Mouse (Mus musculus): Measurements from ENCODE around the gene Lmo4. TPM values are rescaled to one million over a fixed set of nuclear protein-coding genes. Genes with fewer than 3 reads are reported as not detected.
A peak's percentile ranks its signal among the peaks of the same experiment; 100 is the strongest.

The Lmo4 gene
- polyA plus RNA-seq, 1 experiment from 2014 or later: 104 TPM

DNA sequence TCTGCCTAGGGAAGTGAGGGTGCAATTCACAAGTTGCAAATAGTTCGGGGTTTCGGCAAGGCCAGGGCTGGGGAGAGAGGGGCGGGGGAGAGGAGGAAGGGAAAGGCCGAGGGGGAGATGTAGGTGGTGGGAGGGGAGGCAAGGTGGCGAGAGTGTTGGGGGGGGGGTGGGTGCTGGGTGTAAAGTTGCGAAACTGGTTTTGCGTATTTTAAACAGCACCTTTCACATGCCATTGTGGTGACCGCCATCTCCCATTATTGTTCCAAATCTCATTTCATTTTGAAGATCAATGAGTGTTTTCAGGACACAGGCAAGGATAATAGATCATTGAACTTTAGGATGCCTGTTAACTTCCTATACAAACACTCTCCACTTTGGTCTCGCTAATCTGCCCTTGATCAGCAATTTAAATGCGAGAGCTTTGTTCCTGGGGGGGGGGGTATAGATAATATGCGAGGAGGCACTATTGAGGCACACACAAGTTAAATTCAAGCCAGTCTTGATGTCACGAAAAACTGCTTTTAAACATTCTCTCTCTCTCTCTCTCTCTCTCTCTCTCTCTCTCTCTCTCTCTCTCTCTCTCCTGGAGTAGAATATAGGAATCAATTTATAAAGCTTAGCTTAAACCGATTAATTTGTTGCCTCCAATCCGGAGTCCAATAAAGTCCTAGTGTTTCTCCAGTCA, 2.3 kb downstream of the Lmo4 start:
- peak; percentile 42 for DNase-seq (ENCODE audit: low spot score)
- H3K27me3 ChIP-seq (ENCODE audit: control insufficient read depth, insufficient read depth, low read length): no peaks in the 10 kb centered on the region
- 0% methylated on average over 14 of the region's 14 CpGs for WGBS

DNA sequence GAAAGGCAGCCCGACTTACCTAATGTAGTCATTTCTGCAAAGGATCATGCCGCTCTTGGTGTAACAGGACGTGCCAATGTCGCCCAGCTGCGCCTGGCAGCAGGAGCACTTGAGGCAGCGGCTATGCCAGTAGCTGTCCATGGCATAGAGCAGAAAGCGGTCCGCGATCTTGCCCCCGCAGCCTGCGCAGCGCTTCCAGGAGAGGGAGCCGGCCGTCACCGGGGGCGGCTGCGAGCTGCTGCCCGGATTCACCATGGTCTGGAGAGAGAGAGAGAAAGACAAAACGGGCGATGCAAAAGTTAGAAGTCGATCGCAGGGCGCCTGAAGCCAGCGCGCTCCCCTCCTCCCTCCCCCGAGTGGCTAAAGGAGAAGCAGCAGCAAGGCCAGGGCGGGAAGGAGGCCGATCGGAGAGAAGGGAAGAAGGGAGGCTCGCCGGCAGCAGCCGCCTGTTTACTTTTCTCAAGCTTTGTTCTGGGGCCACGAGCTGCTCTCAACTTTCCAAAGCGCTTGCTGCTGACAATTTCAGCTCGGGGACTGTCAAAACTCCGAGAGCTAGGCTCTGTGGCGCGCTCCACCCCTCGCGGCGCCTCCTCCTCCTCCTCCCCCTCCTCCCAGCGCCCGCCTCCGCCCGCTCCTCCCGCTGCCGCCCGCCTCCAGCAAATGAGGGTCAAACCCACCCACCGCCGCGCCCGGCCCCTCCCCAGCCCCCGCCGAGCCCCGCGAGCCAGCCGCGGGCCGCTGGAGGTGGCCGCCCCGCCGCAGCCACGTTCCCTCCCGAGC, 3.0 kb downstream of the Lmo4 start:
- DNase-seq (ENCODE audit: low spot score) (peak; percentile 90), ATAC-seq (replicated peaks; ENCODE audit: insufficient number of reproducible peaks, low FRiP score, low TSS enrichment, low read depth) (peak; percentile 34)
- H3K4me2 ChIP-seq (ENCODE audit: low read depth, low read length): peak overlapping the region; percentile 84

More for the DNA sequence above, 2.3 kb downstream of the Lmo4 start:
- H3K27ac ChIP-seq (replicated peaks; ENCODE audit: low read depth, low read length): peak overlapping the region; percentile 75
- no peaks in the 10 kb centered on the region; the same call in 1 of the 2 replicates for H3K4me1 ChIP-seq (ENCODE audit: control insufficient read depth, insufficient read depth, low read length)
- H3K9ac ChIP-seq (replicated peaks; ENCODE audit: low read length): peak overlapping the region; percentile 97
- ATAC-seq (replicated peaks; ENCODE audit: insufficient number of reproducible peaks, low FRiP score, low TSS enrichment, low read depth): no peak; the same call in 1 of the 2 replicates
- H3K36me3 ChIP-seq (replicated peaks; ENCODE audit: control insufficient read depth, insufficient read depth, low read depth, low read length): no peaks in the 10 kb centered on the region
- no peaks in the 10 kb centered on the region for H3K9me3 ChIP-seq (replicated peaks; ENCODE audit: control insufficient read depth, low read length)
- peak overlapping the region; percentile 84 for H3K4me2 ChIP-seq (ENCODE audit: low read depth, low read length)
- peak overlapping the region; percentile 92 for H3K4me3 ChIP-seq (ENCODE audit: low read depth, low read length)

DNA sequence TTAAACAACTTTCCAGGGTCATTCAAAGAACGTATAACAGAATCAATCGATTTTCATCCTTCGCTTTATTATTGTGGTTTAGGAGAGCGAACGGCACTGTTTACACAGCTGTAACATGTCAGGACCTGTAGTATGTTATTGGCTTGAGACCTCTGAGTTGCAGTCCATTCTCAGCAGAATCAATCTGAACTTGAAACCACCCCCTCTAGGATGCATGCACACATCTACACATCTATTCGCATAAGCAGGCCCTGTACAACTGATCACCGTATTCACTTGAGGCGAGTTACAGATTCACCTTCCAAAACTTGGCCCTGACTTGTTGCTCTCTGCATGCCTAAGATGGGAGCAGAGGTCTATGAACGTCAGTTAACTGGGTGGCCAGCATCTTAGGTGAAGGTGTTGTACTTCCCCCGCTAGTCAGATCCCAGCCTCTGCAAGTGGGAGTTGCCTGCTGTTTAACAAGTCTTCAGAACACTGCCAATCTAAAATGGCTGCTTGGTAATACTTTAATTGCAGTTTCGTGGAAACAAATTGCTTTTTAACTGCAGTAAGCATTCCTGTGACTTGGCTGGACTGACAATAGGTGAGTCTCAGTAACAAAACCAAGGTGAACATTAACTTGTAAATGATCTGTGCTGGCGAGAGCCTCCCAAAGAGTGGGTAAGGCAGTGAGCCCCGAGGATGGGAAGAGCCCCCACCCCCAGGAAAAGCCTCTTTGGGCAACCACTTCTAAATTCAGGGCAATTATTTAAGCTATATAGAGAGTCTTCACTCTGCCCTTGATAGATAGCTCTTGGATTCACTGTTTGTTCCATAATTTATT, 19.5 kb downstream of the Lmo4 start:
- Histone ChIP-seq H3K4me2 (ENCODE audit: low read depth, low read length) (no peak overlapping the region), H3K27ac (replicated peaks; ENCODE audit: low read depth, low read length) (no peak overlapping the region), H3K4me3 (ENCODE audit: low read depth, low read length) (no peak overlapping the region), H3K4me1 (ENCODE audit: control insufficient read depth, insufficient read depth, low read length) (no peaks in the 10 kb centered on the region), H3K36me3 (replicated peaks; ENCODE audit: control insufficient read depth, insufficient read depth, low read depth, low read length) (no peaks in the 10 kb centered on the region; the same call in 1 of the 2 replicates), H3K9me3 (replicated peaks; ENCODE audit: control insufficient read depth, low read length) (no peaks in the 10 kb centered on the region), H3K27me3 (ENCODE audit: control insufficient read depth, insufficient read depth, low read length) (no peaks in the 10 kb centered on the region), H3K9ac (replicated peaks; ENCODE audit: low read length) (no peak overlapping the region)
- 56% methylated on average over 13 of the region's 13 CpGs for WGBS
- peak; percentile 45; the same call in 1 of the 2 replicates for ATAC-seq (replicated peaks; ENCODE audit: insufficient number of reproducible peaks, low FRiP score, low TSS enrichment, low read depth)
- no peak for DNase-seq (ENCODE audit: low spot score)

More for the DNA sequence above, 3.0 kb downstream of the Lmo4 start:
- no peaks in the 10 kb centered on the region for H3K9me3 ChIP-seq (replicated peaks; ENCODE audit: control insufficient read depth, low read length)
- peak overlapping the region; percentile 75 for H3K27ac ChIP-seq (replicated peaks; ENCODE audit: low read depth, low read length)
- no peaks in the 10 kb centered on the region for H3K27me3 ChIP-seq (ENCODE audit: control insufficient read depth, insufficient read depth, low read length)
- no peaks in the 10 kb centered on the region for H3K36me3 ChIP-seq (replicated peaks; ENCODE audit: control insufficient read depth, insufficient read depth, low read depth, low read length)
- no peaks in the 10 kb centered on the region; the same call in 1 of the 2 replicates for H3K4me1 ChIP-seq (ENCODE audit: control insufficient read depth, insufficient read depth, low read length)
- H3K4me3 ChIP-seq (ENCODE audit: low read depth, low read length): peak overlapping the region; percentile 92
- under 1% methylated on average over 52 of the region's 64 CpGs for WGBS
- H3K9ac ChIP-seq (replicated peaks; ENCODE audit: low read length): peak overlapping the region; percentile 97

DNA sequence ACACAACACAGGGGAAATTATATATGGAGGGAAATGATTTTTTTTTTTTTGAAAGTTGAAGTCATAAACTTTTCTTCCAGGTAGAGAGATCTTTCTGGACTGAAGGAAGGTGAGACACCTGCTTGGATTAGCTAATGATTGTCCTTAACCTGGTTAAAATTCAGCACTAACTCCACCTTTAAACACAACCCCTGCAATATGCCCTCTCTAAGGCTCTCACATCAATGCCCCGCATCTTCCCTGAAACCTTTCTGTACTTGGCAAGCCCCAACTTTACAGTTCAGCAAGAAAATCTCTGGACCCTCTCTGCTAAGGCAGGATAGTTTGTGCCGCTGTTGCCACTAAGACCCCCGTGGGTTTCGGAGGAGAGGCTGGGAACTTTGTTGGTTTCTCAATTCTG, 20.1 kb downstream of the Lmo4 start:
- H3K9me3 ChIP-seq (replicated peaks; ENCODE audit: control insufficient read depth, low read length): no peaks in the 10 kb centered on the region
- 63% methylated on average over 4 of the region's 4 CpGs for WGBS
- H3K36me3 ChIP-seq (replicated peaks; ENCODE audit: control insufficient read depth, insufficient read depth, low read depth, low read length): no peaks in the 10 kb centered on the region; the same call in 1 of the 2 replicates
- no peaks in the 10 kb centered on the region for H3K27me3 ChIP-seq (ENCODE audit: control insufficient read depth, insufficient read depth, low read length)
- no peaks in the 10 kb centered on the region for H3K4me1 ChIP-seq (ENCODE audit: control insufficient read depth, insufficient read depth, low read length)
- no peak overlapping the region for H3K4me2 ChIP-seq (ENCODE audit: low read depth, low read length)
- no peak overlapping the region for H3K4me3 ChIP-seq (ENCODE audit: low read depth, low read length)
- no peak overlapping the region for H3K27ac ChIP-seq (replicated peaks; ENCODE audit: low read depth, low read length)
- H3K9ac ChIP-seq (replicated peaks; ENCODE audit: low read length): no peak overlapping the region
- ATAC-seq (replicated peaks; ENCODE audit: insufficient number of reproducible peaks, low FRiP score, low TSS enrichment, low read depth) (no peak), DNase-seq (ENCODE audit: low spot score) (no peak)

DNA sequence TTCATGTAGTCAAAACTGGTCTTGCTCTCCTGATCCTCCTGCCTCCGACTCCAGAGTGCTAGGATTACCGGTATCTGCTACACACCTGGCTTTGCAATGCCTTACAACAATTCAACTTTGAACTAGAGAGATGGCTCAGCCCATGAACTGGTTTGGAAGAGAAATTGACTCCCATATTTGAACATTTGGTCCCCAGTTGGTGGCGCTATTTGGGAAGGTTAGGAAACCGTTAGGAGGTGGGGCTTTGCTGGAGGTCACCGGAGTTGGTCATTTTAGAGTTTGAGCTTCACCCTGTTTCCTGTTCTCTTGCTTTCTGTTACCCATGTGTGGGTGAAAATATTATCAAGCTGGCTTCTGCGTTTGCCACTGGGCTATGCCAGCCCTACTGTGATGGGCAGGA, 22.8 kb downstream of the Lmo4 start:
- Histone ChIP-seq H3K36me3 (replicated peaks; ENCODE audit: control insufficient read depth, insufficient read depth, low read depth, low read length) (no peaks in the 10 kb centered on the region), H3K4me1 (ENCODE audit: control insufficient read depth, insufficient read depth, low read length) (no peaks in the 10 kb centered on the region), H3K27me3 (ENCODE audit: control insufficient read depth, insufficient read depth, low read length) (no peaks in the 10 kb centered on the region), H3K4me2 (ENCODE audit: low read depth, low read length) (no peak overlapping the region), H3K9ac (replicated peaks; ENCODE audit: low read length) (no peak overlapping the region), H3K27ac (replicated peaks; ENCODE audit: low read depth, low read length) (no peak overlapping the region), H3K9me3 (replicated peaks; ENCODE audit: control insufficient read depth, low read length) (no peaks in the 10 kb centered on the region), H3K4me3 (ENCODE audit: low read depth, low read length) (no peak overlapping the region)
- ATAC-seq (replicated peaks; ENCODE audit: insufficient number of reproducible peaks, low FRiP score, low TSS enrichment, low read depth): no peak
- 77% methylated on average over 6 of the region's 6 CpGs for WGBS
- DNase-seq (ENCODE audit: low spot score): no peak

DNA sequence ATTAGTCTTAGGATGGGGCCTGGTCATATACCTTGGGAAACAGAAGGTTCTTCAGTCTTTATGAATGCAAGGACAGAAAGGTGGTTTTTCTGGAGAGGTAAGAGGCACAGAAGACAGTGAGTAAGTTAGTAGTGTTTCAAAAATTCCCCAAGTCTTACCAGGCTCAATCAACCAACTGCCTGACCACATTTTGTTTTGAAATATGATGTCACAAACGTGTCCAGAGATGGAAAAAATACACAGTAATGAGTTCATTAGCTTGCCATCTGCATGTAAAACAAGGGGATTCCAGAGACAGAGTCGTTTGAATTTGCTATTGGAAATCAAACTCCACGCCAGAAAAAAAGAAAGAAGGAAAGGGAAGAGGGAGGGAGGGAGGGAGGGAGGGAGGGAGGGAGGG, 26.1 kb downstream of the Lmo4 start:
- H3K9me3 ChIP-seq (replicated peaks; ENCODE audit: control insufficient read depth, low read length): no peaks in the 10 kb centered on the region
- no peaks in the 10 kb centered on the region for H3K4me1 ChIP-seq (ENCODE audit: control insufficient read depth, insufficient read depth, low read length)
- H3K27me3 ChIP-seq (ENCODE audit: control insufficient read depth, insufficient read depth, low read length): no peaks in the 10 kb centered on the region
- no peaks in the 10 kb centered on the region for H3K36me3 ChIP-seq (replicated peaks; ENCODE audit: control insufficient read depth, insufficient read depth, low read depth, low read length)
- no peak for DNase-seq (ENCODE audit: low spot score)
- H3K4me2 ChIP-seq (ENCODE audit: low read depth, low read length): no peak overlapping the region
- H3K4me3 ChIP-seq (ENCODE audit: low read depth, low read length): no peak overlapping the region
- no peak overlapping the region for H3K27ac ChIP-seq (replicated peaks; ENCODE audit: low read depth, low read length)
- WGBS: 59% methylated on average over 2 of the region's 3 CpGs
- ATAC-seq (replicated peaks; ENCODE audit: insufficient number of reproducible peaks, low FRiP score, low TSS enrichment, low read depth): no peak
- no peak overlapping the region for H3K9ac ChIP-seq (replicated peaks; ENCODE audit: low read length)

DNA sequence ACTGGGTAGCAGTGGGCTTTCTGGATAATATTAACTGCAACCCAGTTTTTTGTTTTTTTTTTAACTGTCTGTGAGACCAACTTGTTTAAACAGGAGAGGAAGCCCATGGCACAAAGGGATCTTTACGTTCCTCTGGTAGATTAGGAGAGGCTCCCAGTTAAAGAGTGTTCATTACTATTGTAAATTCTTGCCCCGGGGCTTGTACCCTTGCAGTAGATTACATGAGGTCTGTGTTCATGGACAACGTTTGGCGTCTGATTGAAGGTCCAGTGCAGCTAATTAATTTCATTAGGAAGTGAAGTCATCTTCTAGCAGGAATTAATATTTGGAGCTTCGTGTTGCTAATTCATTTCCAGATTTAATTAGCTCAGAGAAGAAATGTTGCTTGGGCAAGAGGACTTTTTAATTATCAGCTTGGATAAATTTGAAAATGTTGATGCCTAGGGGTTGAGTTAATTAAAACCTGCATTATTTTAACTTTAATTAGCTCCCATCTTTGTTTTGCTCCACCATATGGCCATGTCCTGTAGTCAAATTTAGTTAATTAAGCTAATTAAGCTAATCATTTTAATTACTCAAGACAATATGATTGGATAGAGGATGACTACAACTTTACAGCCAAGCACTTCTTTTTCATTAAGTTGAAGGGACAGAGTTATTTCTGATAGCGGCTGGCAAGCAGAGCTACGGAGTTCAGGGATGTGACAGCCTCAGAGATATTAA, 31.0 kb downstream of the Lmo4 start:
- H3K4me2 ChIP-seq (ENCODE audit: low read depth, low read length): no peak overlapping the region
- no peak overlapping the region for H3K27ac ChIP-seq (replicated peaks; ENCODE audit: low read depth, low read length)
- no peak overlapping the region for H3K4me3 ChIP-seq (ENCODE audit: low read depth, low read length)
- no peaks in the 10 kb centered on the region for H3K4me1 ChIP-seq (ENCODE audit: control insufficient read depth, insufficient read depth, low read length)
- no peaks in the 10 kb centered on the region for H3K27me3 ChIP-seq (ENCODE audit: control insufficient read depth, insufficient read depth, low read length)
- H3K36me3 ChIP-seq (replicated peaks; ENCODE audit: control insufficient read depth, insufficient read depth, low read depth, low read length): no peaks in the 10 kb centered on the region
- H3K9ac ChIP-seq (replicated peaks; ENCODE audit: low read length): no peak overlapping the region
- DNase-seq (ENCODE audit: low spot score) (no peak), ATAC-seq (replicated peaks; ENCODE audit: insufficient number of reproducible peaks, low FRiP score, low TSS enrichment, low read depth) (no peak)
- H3K9me3 ChIP-seq (replicated peaks; ENCODE audit: control insufficient read depth, low read length): no peaks in the 10 kb centered on the region
- WGBS: 47% methylated on average over 7 of the region's 7 CpGs

Data from embryonic facial prominence, embryonic 11.5 days (tissue).